Mouse (Mus musculus) hindbrain, embryonic 11.5 days (tissue): ENCODE data around the gene Dyrk1a. TPM values are rescaled to one million over a fixed set of nuclear protein-coding genes. Genes with fewer than 3 reads are reported as not detected.

ENCODE experiments used
- ATAC-seq: fragments of 200-750 bp; cut with Nextera tagmentation; 2 replicates; pipeline ENCODE4 v1.8.0; 2017; ENCODE audit warnings: mild to moderate bottlenecking, moderate TSS enrichment, moderate library complexity; ENCODE audit not compliant: low FRiP score
- DNase-seq: peaks from one replicate; pipeline ENCODE4 v3.0.0-alpha.2; 2015; ENCODE audit warnings: low spot score
- H3K27ac ChIP-seq: fragments of 300-500 bp; sonication (generic); 2 replicates; pipeline ENCODE4 v1.5.1; 2014; ENCODE audit warnings: mild to moderate bottlenecking, low read depth, low read length
- H3K27me3 ChIP-seq: fragments of 300-500 bp; sonication (generic); 2 replicates; pipeline ENCODE4 v1.6.1; 2014; ENCODE audit warnings: mild to moderate bottlenecking, low read length, moderate library complexity, mixed read lengths; ENCODE audit not compliant: control insufficient read depth, insufficient read depth
- H3K36me3 ChIP-seq: fragments of 300-500 bp; sonication (generic); 2 replicates; pipeline ENCODE4 v1.6.1; 2014; ENCODE audit warnings: mild to moderate bottlenecking, low read length, moderate library complexity, mixed read lengths; ENCODE audit not compliant: control insufficient read depth, insufficient read depth
- H3K4me1 ChIP-seq: fragments of 300-500 bp; sonication (generic); replicated peaks from 2 replicates; pipeline ENCODE4 v1.6.1; 2014; ENCODE audit warnings: low read length, mixed read lengths; ENCODE audit not compliant: control insufficient read depth, insufficient read depth
- H3K4me2 ChIP-seq: fragments of 300-500 bp; sonication (generic); replicated peaks from 2 replicates; pipeline ENCODE4 v1.6.1; 2014; ENCODE audit warnings: mild to moderate bottlenecking, low read depth, low read length
- H3K4me3 ChIP-seq: fragments of 300-500 bp; sonication (generic); 2 replicates; pipeline ENCODE4 v1.5.1; 2014; ENCODE audit warnings: low read depth, low read length
- H3K9ac ChIP-seq: fragments of 300-500 bp; sonication (generic); 2 replicates; pipeline ENCODE4 v1.6.1; 2014; ENCODE audit warnings: low read depth, low read length
- H3K9me3 ChIP-seq: fragments of 300-500 bp; sonication (generic); 2 replicates; pipeline ENCODE4 v1.6.1; 2016; ENCODE audit warnings: low read length; ENCODE audit not compliant: control insufficient read depth
- WGBS: fragments of 180-500 bp; shearing (Covaris S2); extraction: QIAGEN DNeasy Blood & Tissue Kit; methylation state at CpG from one replicate; pipeline ENCODE4 v1.1.7; 2014; 5-methylcytosine and 5-hydroxymethylcytosine counted together
- polyA plus RNA-seq: library from polyadenylated mRNA; unstranded; fragments of >200 nt; fragmentation: Nextera tagmentation; extraction: Ambion mirVana; gene quantifications from 2 replicates; pipeline ENCODE4 v1.2.1, GENCODE M21; 2014

The Dyrk1a gene
- polyA plus RNA-seq, 1 experiment from 2014 or later = 17.5 TPM

DNA sequence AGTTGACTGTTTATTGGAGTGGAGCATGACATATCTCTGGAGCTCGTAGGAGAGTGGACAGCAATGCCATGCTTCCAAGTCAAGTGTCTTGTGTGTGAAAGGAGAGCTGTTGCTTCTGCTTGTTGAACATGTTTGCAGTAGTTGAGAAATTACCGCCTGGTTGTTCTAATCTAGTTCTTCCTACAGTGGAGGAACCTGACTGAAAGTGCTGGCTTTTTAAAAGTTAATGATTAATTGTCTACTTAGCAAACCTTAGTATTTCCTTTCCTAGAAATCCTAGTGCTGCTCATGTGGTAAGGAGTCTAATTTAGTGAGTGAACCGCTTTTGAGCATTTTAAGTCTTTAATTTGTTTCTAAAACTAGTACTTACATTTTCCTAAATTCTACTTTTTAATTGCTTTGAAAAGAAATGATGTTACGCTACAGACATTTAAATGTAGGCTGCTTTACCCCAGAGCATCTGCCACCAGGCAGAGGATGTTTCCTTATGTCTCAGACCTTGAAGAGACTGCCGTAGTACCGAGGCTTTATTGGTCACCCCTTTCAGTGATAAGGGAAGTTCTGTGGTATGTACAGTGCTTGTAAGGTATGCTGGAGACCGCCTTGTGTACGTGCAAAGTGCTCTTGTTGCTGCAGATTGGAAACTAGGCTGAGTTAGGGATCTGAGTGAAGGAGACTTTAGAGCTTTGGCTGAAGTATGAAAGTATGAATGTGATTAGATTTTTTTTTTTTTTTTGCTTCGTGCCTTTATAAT lies 59.3 kb downstream of the Dyrk1a start:
- Histone ChIP-seq H3K4me3 (no peak overlapping the region), H3K4me1 (peaks cover 6% of the 10 kb centered on the region; the same call in 1 of the 2 replicates), H3K27ac (no peak overlapping the region), H3K27me3 (no peaks in the 10 kb centered on the region), H3K4me2 (no peak overlapping the region), H3K36me3 (no peaks in the 10 kb centered on the region), H3K9ac (no peak overlapping the region), H3K9me3 (no peaks in the 10 kb centered on the region)
- ATAC-seq (no peak), DNase-seq (no peak)
- WGBS = 91% methylated on average over 9 of the region's 9 CpGs

DNA sequence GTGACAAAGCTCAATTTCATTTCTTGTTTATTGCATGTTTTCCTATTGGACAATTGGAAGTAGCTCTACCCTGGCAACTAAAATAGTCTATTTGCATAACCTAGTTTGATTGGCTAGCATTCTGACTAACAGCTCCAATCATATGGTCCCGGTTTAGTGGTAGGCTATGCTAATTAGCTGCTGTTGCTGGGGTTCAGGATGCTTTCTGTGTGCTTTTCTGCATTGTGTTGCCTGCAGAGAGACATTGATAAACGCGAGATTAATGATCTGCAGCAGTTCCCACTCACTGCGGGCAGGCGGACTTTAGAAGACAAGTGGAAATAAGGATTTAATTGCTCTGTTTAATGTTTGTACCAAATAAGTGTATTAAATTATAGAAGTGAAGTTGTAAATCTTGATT lies 62.2 kb downstream of the Dyrk1a start:
- WGBS = 17% methylated on average over 5 of the region's 5 CpGs
- Histone ChIP-seq H3K9me3 (no peaks in the 10 kb centered on the region), H3K4me1 (peaks cover 6% of the 10 kb centered on the region; the same call in 1 of the 2 replicates), H3K4me2 (no peak overlapping the region), H3K27ac (no peak overlapping the region), H3K4me3 (no peak overlapping the region), H3K36me3 (no peaks in the 10 kb centered on the region), H3K9ac (no peak overlapping the region), H3K27me3 (no peaks in the 10 kb centered on the region)
- DNase-seq = peak; percentile 69
- ATAC-seq = peak; percentile 95

DNA sequence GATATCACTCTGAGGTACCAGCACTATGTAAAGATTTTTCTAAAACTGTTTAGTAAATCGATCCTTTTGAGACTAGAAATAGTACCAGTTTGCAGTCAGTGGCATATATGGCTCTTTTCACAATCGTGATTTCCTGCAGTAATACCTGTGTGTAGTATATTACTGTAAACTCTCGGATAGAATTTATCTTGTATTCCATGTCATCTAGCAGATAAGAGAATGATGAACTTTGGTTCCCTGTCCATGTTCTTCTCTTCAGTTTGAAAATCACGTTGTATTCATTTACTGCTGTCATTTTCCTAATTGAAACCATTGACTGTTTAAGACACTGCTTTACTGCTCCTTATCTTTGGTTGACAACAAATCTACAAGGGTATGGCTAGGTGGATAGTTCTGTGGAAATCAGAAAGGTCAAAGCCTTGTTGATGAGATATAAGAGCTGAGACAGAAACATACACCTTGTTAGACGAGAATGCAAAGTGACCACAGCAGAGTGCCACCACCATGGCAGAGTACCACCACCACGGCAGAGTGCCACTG lies 62.7 kb downstream of the Dyrk1a start:
- 83% methylated on average over 6 of the region's 6 CpGs for WGBS
- no peaks in the 10 kb centered on the region for H3K9me3 ChIP-seq
- peaks cover 3% of the 10 kb centered on the region; the same call in 1 of the 2 replicates for H3K4me1 ChIP-seq
- DNase-seq (no peak), ATAC-seq (no peak)
- H3K27ac ChIP-seq = no peak overlapping the region
- no peak overlapping the region for H3K4me2 ChIP-seq
- no peaks in the 10 kb centered on the region for H3K36me3 ChIP-seq
- no peaks in the 10 kb centered on the region for H3K27me3 ChIP-seq
- no peak overlapping the region for H3K4me3 ChIP-seq
- no peak overlapping the region for H3K9ac ChIP-seq

DNA sequence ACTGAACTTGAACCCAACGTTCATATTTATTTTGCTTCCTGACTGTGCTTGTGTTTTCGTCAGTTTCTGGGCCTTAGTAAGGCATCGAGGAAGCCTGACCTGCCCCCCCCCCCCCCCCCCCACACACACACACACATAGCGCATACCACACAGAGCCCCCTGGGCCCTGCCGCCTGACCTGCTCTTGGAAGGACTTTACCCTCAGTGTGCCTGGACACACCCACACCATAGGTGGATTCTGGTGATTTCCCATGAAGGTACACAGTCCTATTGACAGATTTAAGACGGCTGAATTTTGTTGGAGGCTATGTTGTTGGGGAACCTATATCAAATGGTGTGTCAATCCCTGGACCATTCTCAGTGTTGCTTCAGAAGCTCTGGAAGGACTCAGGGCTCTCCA lies 63.2 kb downstream of the Dyrk1a start:
- Histone ChIP-seq H3K9me3 (no peaks in the 10 kb centered on the region), H3K4me1 (peaks cover 3% of the 10 kb centered on the region; the same call in 1 of the 2 replicates), H3K9ac (no peak overlapping the region), H3K27me3 (no peaks in the 10 kb centered on the region), H3K27ac (no peak overlapping the region), H3K36me3 (no peaks in the 10 kb centered on the region), H3K4me3 (no peak overlapping the region), H3K4me2 (no peak overlapping the region)
- ATAC-seq (no peak), DNase-seq (no peak)
- 88% methylated on average over 6 of the region's 6 CpGs for WGBS

DNA sequence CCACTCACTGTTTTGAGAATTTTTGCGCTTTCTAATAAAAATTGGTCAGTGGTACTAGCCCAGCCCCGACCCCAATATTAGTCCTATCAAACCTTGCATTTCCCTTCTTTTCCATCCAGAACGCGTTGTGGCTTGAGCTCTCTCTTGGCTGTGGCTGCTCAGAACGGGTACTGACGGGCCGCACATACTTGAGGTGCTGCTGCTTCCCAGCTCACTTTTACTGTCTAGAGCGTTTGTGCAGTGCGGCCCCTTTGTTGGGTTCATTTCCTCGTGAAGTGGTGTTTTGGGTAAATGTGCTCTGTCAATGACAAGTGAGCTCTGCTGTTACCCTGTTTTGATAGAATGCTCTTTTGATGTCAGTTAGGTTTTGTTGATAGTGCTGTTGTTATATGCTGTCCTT lies 67.6 kb downstream of the Dyrk1a start:
- no peak overlapping the region for H3K27ac ChIP-seq
- 84% methylated on average over 10 of the region's 10 CpGs for WGBS

DNA sequence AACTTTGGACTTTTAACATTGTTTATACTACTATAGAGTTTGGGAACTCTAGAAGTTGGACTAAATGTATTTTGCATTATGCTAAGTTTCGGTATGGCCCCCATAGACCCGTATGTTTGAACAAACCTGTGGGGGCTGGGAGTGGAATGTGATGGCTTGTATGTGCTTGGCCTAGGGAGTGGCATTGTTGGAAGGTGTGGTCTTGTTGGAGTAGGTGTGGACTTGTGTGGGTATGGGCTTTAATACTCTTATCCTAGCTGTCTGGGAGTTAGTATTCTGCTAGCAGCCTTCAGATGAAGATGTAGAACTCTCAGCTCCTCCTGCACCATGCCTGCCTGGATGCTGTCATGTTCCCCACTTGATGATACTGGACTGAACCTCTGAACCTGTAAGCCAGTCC lies 72.0 kb downstream of the Dyrk1a start:
- WGBS = 93% methylated on average over 2 of the region's 2 CpGs
- no peak for ATAC-seq
- Histone ChIP-seq H3K4me3 (no peak overlapping the region), H3K27me3 (no peaks in the 10 kb centered on the region), H3K4me1 (no peaks in the 10 kb centered on the region), H3K9me3 (no peaks in the 10 kb centered on the region), H3K36me3 (no peaks in the 10 kb centered on the region), H3K9ac (no peak overlapping the region), H3K4me2 (no peak overlapping the region), H3K27ac (no peak overlapping the region)
- no peak for DNase-seq

More for the DNA sequence above, 67.6 kb downstream of the Dyrk1a start:
- no peaks in the 10 kb centered on the region for H3K9me3 ChIP-seq
- no peak for ATAC-seq
- H3K4me2 ChIP-seq = no peak overlapping the region
- peaks cover 3% of the 10 kb centered on the region; the same call in 1 of the 2 replicates for H3K4me1 ChIP-seq
- no peak for DNase-seq
- H3K9ac ChIP-seq = no peak overlapping the region
- no peaks in the 10 kb centered on the region for H3K27me3 ChIP-seq
- no peaks in the 10 kb centered on the region for H3K36me3 ChIP-seq
- no peak overlapping the region for H3K4me3 ChIP-seq

DNA sequence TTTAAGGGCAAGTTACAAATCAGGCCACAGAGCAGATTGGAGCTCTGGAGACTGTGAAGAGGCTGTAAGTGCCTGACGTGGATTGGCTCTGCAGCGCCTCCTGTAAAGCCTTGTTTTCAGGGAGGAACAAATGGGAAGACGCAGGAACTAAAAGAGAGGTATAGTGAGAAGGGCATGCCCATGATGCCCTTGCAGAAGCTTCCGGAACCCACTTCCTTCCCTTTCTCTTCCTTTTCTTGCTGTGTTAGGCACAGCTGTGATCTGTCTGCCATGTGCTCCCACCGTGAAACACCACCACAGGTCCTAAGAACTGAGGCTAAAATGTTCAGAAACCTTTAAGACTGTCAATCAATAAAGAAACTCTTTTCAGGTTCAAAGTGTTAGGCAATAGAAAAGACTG lies 77.3 kb downstream of the Dyrk1a start:
- no peak for DNase-seq
- Histone ChIP-seq H3K4me1 (no peaks in the 10 kb centered on the region), H3K9ac (no peak overlapping the region), H3K4me2 (no peak overlapping the region), H3K27ac (no peak overlapping the region), H3K27me3 (no peaks in the 10 kb centered on the region), H3K4me3 (no peak overlapping the region), H3K9me3 (no peaks in the 10 kb centered on the region), H3K36me3 (no peaks in the 10 kb centered on the region)
- 82% methylated on average over 5 of the region's 5 CpGs for WGBS
- ATAC-seq = no peak

DNA sequence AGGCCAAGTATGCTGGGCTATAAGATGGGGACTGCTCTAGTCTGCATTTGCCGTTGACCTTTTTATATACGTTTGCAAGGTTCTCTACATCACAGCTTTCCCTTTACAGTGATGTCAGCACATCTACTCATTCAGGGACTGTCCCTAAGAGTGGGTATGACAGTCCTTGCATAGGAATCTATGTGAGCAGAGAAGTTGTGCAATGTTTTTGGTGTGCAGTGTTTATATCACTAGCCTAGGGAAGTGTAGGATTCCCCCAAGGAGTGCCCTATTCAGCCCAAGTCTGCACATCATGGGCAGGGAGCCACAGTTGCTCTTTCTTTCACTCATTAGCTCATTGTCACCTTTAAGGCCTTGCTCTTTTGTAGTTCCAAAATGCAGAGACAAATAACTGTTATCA lies 78.1 kb downstream of the Dyrk1a start:
- no peak for DNase-seq
- Histone ChIP-seq H3K4me1 (no peaks in the 10 kb centered on the region), H3K9ac (no peak overlapping the region), H3K36me3 (no peaks in the 10 kb centered on the region), H3K27me3 (no peaks in the 10 kb centered on the region), H3K4me3 (no peak overlapping the region), H3K4me2 (no peak overlapping the region), H3K27ac (no peak overlapping the region), H3K9me3 (no peaks in the 10 kb centered on the region)
- 92% methylated on average over 2 of the region's 2 CpGs for WGBS
- ATAC-seq = no peak

DNA sequence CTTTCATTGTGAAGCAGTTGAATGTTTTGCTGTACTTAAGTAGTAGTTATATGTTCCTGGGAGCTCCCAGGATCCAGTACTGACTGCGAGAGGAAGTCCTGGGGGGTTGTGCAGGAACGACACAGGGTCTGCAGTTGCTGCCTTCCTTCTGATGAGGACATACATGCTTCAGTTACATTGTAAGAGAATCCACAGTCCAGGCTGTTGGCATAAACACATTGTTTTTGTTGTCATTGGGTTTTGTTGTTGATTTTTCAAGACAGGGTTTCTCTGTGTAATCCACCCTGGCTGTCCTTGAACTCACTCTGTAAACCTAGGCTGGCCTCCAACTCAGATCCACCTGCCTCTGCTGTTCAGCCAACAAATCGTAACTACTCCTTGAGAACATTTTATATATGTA lies 80.1 kb downstream of the Dyrk1a start:
- no peaks in the 10 kb centered on the region for H3K9me3 ChIP-seq
- 85% methylated on average over 3 of the region's 3 CpGs for WGBS
- no peak overlapping the region for H3K4me2 ChIP-seq
- DNase-seq (no peak), ATAC-seq (no peak)
- H3K4me1 ChIP-seq = no peaks in the 10 kb centered on the region
- H3K27ac ChIP-seq = no peak overlapping the region
- no peaks in the 10 kb centered on the region for H3K27me3 ChIP-seq
- H3K36me3 ChIP-seq = no peaks in the 10 kb centered on the region
- no peak overlapping the region for H3K9ac ChIP-seq
- no peak overlapping the region for H3K4me3 ChIP-seq
